Mouse (Mus musculus) megakaryocyte, embryonic 14.5 days (primary cell): ENCODE results near the gene Dact3. TPM values are rescaled to one million over a fixed set of nuclear protein-coding genes. Genes with fewer than 3 reads are reported as not detected.

Source experiments
- H3K27me3 ChIP-seq: replicated peaks from 2 replicates; pipeline ENCODE3; 2012; ENCODE audit warnings: inconsistent platforms
- H3K36me3 ChIP-seq: replicated peaks from 2 replicates; pipeline ENCODE3; 2012; ENCODE audit warnings: low read length, inconsistent platforms, mixed read lengths
- H3K4me1 ChIP-seq: 2 replicates; pipeline ENCODE4 v1.6.1; 2012; ENCODE audit warnings: inconsistent platforms
- H3K4me3 ChIP-seq: replicated peaks from 2 replicates; pipeline ENCODE3; 2012; ENCODE audit warnings: moderate library complexity, mild to moderate bottlenecking, inconsistent platforms
- H3K9me3 ChIP-seq: 2 replicates; pipeline ENCODE4 v1.6.1; 2012; ENCODE audit warnings: inconsistent platforms
- FLI1 ChIP-seq: IDR thresholded peaks from 2 replicates; pipeline ENCODE4 v1.6.1; 2012; ENCODE audit warnings: low read length, inconsistent platforms, mixed read lengths
- GATA1 ChIP-seq: IDR thresholded peaks from 3 replicates; pipeline ENCODE4 v1.6.1; 2012; ENCODE audit warnings: mixed read lengths, low read length, inconsistent platforms, borderline replicate concordance
- polyA plus RNA-seq: library from polyadenylated mRNA; stranded (reverse); fragments of >175 nt; gene quantifications from 2 replicates; pipeline ENCODE4 v1.2.3, GENCODE M21; 2012; ENCODE audit warnings: low replicate concordance; ENCODE audit not compliant: insufficient read depth

The Dact3 gene
- polyA plus RNA-seq, 1 experiment, result 3.3 TPM

DNA sequence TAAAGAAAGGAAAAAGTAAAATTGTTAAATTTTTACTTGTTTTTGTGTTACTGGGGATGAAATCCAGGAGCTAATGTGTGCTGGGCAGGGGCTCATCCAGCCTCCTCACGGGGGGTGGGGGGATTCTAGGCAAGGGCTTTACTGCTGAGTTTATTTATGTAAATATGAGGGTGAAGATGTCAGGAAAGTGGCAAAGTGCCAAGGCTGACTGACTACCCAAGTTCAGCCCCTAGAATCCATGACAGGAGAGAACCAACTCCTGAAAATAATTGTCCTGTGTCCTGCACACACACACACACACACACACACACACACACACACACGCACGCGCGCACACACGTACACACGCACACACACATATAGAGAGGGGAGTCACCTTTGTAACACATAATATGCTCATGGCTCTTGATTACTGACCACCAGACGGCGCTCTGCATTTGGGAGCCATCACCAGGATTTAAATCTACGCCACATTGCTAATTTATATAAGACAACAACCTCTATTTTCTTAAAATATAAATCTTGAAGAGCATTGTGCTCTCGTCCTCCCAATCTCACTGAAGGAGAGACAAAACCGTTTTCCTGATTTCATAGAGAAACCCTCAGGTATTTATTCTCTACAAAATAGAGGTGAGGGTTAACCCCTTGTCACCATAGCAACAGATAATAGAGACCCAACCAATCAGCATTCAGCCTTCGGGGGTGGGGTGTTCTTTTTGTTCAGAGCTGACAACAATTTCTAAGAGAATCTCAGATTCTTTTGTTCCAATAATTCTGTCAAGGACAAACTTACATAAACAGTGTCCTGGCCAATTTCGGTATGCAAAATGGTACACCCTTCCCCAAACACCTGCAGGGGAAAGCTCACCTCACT, 57.8 kb downstream of the Dact3 start:
- peaks cover 13% of the 10 kb centered on the region for H3K27me3 ChIP-seq
- no peaks in the 10 kb centered on the region for H3K36me3 ChIP-seq
- H3K9me3 ChIP-seq, result peaks cover 3% of the 10 kb centered on the region; the same call in 1 of the 2 replicates
- TF ChIP-seq FLI1 (no peak), GATA1 (no peak)
- H3K4me3 ChIP-seq, result no peak overlapping the region
- peaks cover 15% of the 10 kb centered on the region for H3K4me1 ChIP-seq

Other genes with a start within 250 kb of the Dact3 start
- 0.10 TPM in 1 of 2 replicates, not detected in the other for gene Ceacam15, start 199.6 kb upstream of the Dact3 start, polyA plus RNA-seq
- not detected in 2 replicates for gene Ceacam9, start 153.4 kb upstream of the Dact3 start, polyA plus RNA-seq
- gene Ap2s1, start 136.9 kb upstream of the Dact3 start, polyA plus RNA-seq, result 1,190 and 1,969 TPM in 2 replicates
- 35.2 and 52.2 TPM in 2 replicates for gene Slc1a5, start 94.0 kb upstream of the Dact3 start, polyA plus RNA-seq
- gene Strn4, start 59.4 kb upstream of the Dact3 start, polyA plus RNA-seq, result 83.0 and 118 TPM in 2 replicates
- 14.8 and 21.1 TPM in 2 replicates for gene Fkrp, start 58.6 kb upstream of the Dact3 start, polyA plus RNA-seq
- gene Prkd2, start 32.4 kb upstream of the Dact3 start, polyA plus RNA-seq, result 54.4 and 70.1 TPM in 2 replicates
- not detected in 2 replicates for gene Gng8, start 16.5 kb downstream of the Dact3 start, polyA plus RNA-seq
- gene Ptgir, start 31.2 kb downstream of the Dact3 start, polyA plus RNA-seq, result 56.9 and 66.7 TPM in 2 replicates
- 823 and 866 TPM in 2 replicates for gene Calm3, start 48.8 kb downstream of the Dact3 start, polyA plus RNA-seq
- gene Pnmal2, start 69.4 kb downstream of the Dact3 start, polyA plus RNA-seq, result not detected in 2 replicates
- gene Pnmal1, start 84.4 kb downstream of the Dact3 start, polyA plus RNA-seq, result not detected in 2 replicates
- 0.06 and 1.4 TPM in 2 replicates for gene Gm42372, start 107.8 kb downstream of the Dact3 start, polyA plus RNA-seq
- gene Ccdc8, start 117.4 kb downstream of the Dact3 start, polyA plus RNA-seq, result 2.9 and 5.3 TPM in 2 replicates
- 55.6 and 70.0 TPM in 2 replicates for gene Ppp5c, start 152.6 kb downstream of the Dact3 start, polyA plus RNA-seq
- gene Hif3a, start 187.1 kb downstream of the Dact3 start, polyA plus RNA-seq, result 3.3 and 5.6 TPM in 2 replicates
- gene Psg16, start 198.7 kb downstream of the Dact3 start, polyA plus RNA-seq, result not detected in 2 replicates